Mouse (Mus musculus) spleen, adult 2 months (tissue): ENCODE results near the gene Wdr19.

ENCODE experiments used
- CTCF ChIP-seq: fragments of 200-500 bp; IDR thresholded peaks from 2 replicates; pipeline ENCODE4 v1.5.1; 2011; ENCODE audit warnings: mild to moderate bottlenecking, inconsistent platforms; ENCODE audit not compliant: insufficient read depth, insufficient read length, insufficient replicate concordance; ENCODE audit errors: extremely low read depth
- POLR2A ChIP-seq: fragments of 200-500 bp; IDR thresholded peaks from 2 replicates; pipeline ENCODE4 v1.6.1; 2011; ENCODE audit warnings: low read depth, low read length, inconsistent platforms

GRCm38 (mm10) chr5:65151276-65151675 is 48.2 kb upstream of the Wdr19 start:
- no peak for TF ChIP-seq CTCF
- TF ChIP-seq POLR2A = no peak
